Mouse (Mus musculus) kidney, adult 18-20 months (tissue): ENCODE data around the gene Msrb3.
"Not testable (repeated sequence)": the region's sequence is repeated elsewhere in the genome, so short reads cannot be mapped to it uniquely, and the experiment has no call there.

ENCODE experiments used
- DNase-seq: peaks from one replicate; pipeline ENCODE4 v3.0.0; 2021

Msrb3 gene

DNA sequence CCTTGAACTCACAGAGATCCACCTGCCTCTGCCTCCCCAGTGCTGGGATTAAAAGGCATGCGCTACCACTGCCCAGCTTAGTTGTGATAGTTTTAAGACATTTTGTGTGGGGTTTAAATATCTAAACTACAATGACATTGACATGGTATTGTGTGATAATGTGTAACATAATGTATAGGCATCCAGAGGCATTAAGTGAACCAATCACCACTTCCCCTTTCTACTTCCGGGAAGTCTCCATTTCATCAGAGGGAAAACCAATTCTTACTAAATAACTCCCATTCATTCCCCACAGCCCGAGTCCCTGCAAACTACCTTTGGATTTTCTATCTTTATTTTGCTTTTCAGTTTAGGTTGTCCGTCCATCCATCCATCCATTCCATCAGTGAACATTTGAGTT, 90.7 kb downstream of the Msrb3 start:
- DNase-seq = no peak

DNA sequence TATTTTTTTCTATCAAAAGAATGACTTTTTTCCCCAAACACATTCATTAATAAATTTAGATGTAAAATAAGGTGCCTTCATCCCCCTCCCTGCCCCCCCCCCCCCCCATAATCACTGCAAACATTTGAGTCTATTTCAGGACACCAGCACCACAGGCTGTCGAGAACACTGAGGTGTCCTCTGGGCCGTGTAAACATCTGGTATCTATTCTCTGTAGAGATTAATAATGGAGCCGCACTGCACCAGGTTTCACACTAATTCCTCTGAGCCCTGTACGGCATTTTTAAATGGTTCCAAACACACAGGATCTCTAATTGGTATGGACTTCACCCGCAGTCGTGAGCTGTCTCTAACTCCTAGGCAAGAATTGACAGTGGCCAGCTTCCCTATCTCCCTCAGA, 97.8 kb downstream of the Msrb3 start:
- no peak for DNase-seq

GRCm38 (mm10) chr10:120799479-120799878, 99.4 kb downstream of the Msrb3 start:
- DNase-seq = no peak

DNA sequence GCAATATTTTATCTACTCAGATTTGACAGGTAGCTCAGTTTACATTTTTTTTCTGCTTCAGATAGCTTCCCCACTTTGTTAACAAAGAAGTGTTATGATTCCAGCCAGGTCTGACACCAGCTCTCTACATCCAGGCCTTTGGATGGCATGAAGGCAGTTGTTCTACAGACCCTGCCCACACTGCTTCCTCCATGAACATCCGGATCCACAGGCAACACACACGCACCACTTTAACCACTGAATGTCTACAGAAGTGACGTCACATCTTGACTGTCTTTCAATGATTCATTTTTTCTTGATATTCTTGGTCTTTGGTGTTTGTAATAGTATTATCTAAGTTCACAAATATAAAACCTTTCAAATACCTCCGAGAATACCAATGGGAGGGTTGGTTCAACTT, 102.2 kb downstream of the Msrb3 start:
- DNase-seq = no peak

DNA sequence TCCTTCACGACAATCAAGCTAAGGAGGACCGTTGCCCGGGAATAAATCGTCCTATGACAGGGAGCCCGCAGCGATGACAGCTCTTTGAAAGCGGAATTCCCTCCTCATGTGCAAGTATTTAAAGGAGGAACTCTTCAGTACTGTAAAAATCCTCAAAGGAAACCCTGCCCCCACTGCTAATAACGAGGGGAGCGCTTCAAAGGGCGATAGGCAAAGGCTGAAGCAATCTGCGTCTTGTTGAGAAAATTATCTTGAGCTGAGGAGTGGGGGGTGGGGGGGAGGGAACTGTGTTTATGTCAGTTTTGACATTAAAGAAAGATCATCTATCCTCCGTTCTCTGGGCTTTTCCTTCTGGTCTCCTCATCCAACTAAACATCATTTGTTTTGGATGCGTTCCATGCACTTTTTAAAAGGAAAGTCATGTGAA, 104.5 kb downstream of the Msrb3 start:
- DNase-seq = no peak

GRCm38 (mm10) chr10:120792191-120792765, 106.6 kb downstream of the Msrb3 start:
- no peak for DNase-seq

- DNase-seq = no peak
Observed at GRCm38 (mm10) chr10:120791438-120791837, 107.5 kb downstream of the Msrb3 start.

GRCm38 (mm10) chr10:120787202-120787601, 111.7 kb downstream of the Msrb3 start:
- DNase-seq = no peak

GRCm38 (mm10) chr10:120784516-120784915, 114.4 kb downstream of the Msrb3 start:
- DNase-seq = no peak

- DNase-seq = no peak
Observed at GRCm38 (mm10) chr10:120783393-120783792, 115.5 kb downstream of the Msrb3 start.

DNA sequence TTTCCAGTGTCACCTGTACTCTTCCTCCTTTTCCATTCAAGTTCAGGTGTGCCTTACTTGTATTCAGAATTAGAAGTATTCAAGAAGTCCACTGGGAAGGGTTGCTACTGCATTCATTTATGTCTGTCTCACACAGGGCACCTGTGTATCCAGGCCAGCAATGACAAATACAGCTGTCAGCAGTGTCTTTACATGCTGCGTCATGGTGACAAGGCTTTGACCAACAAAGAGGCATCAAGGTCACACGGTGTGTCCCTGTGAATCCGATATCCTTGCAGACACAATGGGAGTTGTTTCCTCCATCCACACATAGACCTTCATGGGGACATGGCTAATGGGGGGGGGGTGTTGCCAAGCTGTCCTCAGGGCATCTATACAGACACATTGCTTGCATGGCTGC, 121.4 kb downstream of the Msrb3 start:
- no peak for DNase-seq

DNA sequence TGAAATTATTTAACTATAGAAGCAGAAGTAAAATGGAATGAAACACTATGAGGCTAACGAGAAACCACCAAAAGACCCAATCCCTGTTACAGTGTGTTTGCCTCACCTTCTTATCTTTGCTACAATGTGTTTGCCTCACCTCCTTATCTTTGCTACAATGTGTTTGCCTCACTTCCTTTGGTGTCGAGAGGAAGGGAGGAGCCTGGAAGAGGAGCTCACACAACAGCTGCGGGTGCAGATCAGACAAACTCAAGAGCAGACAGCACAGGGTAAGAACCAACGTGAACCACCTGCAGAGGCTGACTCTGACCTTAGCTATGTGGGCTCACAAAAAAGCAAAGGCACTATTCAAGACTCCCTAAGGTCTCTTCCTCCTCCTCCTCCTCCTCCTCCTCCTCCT, 123.5 kb downstream of the Msrb3 start:
- no peak for DNase-seq

DNA sequence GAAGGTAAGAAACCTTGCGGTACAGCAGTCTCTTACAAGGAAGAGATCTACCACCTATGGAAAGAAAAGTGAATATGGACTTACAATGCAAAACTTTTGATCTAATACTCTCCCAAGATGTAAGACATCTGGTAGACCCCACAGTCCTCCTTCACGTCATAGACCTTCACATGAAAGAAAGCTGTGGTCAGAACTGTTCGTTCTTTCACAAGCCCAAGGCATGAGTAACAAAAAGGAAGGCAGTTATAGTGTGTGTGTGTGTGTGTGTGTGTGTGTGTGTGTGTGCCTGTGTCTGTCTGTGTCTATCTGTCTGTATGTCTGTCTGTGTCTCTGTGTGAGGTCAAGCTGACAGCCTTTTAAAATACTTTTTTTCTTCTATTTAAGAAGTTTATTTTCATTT, 131.5 kb downstream of the Msrb3 start:
- no peak for DNase-seq

DNA sequence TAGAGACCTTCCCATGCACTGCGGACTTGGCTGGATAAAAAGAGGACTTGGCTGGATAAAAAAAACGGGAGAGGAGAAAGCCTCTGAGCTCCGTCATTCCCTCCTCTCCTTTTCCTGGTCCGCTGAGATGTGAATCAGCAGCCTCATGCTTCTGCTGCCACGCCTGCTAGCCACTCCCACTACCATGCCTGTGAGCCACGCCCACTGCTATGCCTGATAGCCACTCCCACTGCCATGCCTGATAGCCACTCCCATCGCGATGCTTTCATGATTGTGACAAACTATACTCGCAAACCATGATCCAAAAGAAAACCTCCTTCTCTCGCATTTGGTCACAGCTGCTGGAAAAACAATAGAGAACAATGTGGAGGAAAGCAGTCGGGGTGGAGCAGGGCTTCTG, 133.5 kb downstream of the Msrb3 start:
- no peak for DNase-seq

- peak; percentile 46 for DNase-seq
Observed at GRCm38 (mm10) chr10:120763656-120764466, 135.0 kb downstream of the Msrb3 start.

- no peak for DNase-seq
Observed at GRCm38 (mm10) chr10:120762958-120763357, 135.9 kb downstream of the Msrb3 start.

- no peak for DNase-seq
Observed at GRCm38 (mm10) chr10:120760679-120761078, 138.2 kb downstream of the Msrb3 start.

GRCm38 (mm10) chr10:120759883-120760282, 139.0 kb downstream of the Msrb3 start:
- DNase-seq = no peak

- DNase-seq = no peak
Observed at GRCm38 (mm10) chr10:120752454-120752853, 146.4 kb downstream of the Msrb3 start.

- no peak for DNase-seq
Observed at GRCm38 (mm10) chr10:120751821-120752261, 147.1 kb downstream of the Msrb3 start.

- DNase-seq = peak; percentile 37
Observed at GRCm38 (mm10) chr10:120751295-120751722, 147.6 kb downstream of the Msrb3 start.

DNA sequence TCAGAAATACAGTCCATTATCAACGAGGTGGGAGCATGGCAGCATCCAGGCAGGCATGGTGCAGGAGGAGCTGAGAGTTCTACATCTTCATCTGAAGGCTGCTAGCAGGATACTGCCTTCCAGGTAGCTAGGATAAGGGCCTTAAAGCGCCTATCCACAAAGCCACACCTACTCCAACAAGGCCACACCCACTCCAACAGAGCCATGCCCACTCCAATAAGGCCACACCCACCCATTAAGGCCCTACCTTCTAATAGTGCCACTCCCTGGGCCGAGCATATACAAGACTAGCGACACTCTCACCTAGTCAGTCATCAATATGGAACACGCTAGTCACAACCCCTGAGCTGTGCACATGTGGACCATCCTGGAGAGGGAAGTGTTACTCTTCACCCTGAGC, 149.3 kb downstream of the Msrb3 start:
- DNase-seq = not testable (repeated sequence)

GRCm38 (mm10) chr10:120748156-120748555, 150.7 kb downstream of the Msrb3 start:
- no peak for DNase-seq

- DNase-seq = peak; percentile 80
Observed at GRCm38 (mm10) chr10:120745138-120745856, 153.6 kb downstream of the Msrb3 start.
